Mouse (Mus musculus): ENCODE data around the gene Atpif1. TPM values are rescaled to one million over a fixed set of nuclear protein-coding genes. Genes with fewer than 3 reads are reported as not detected.
"Not testable (repeated sequence)": the region's sequence is repeated elsewhere in the genome, so short reads cannot be mapped to it uniquely, and the experiment has no call there.

The Atpif1 gene
- polyA plus RNA-seq (2015; fragmentation: Nextera tagmentation; extraction: Ambion mirVana), result 1,320 and 1,434 TPM in 2 replicates

DNA sequence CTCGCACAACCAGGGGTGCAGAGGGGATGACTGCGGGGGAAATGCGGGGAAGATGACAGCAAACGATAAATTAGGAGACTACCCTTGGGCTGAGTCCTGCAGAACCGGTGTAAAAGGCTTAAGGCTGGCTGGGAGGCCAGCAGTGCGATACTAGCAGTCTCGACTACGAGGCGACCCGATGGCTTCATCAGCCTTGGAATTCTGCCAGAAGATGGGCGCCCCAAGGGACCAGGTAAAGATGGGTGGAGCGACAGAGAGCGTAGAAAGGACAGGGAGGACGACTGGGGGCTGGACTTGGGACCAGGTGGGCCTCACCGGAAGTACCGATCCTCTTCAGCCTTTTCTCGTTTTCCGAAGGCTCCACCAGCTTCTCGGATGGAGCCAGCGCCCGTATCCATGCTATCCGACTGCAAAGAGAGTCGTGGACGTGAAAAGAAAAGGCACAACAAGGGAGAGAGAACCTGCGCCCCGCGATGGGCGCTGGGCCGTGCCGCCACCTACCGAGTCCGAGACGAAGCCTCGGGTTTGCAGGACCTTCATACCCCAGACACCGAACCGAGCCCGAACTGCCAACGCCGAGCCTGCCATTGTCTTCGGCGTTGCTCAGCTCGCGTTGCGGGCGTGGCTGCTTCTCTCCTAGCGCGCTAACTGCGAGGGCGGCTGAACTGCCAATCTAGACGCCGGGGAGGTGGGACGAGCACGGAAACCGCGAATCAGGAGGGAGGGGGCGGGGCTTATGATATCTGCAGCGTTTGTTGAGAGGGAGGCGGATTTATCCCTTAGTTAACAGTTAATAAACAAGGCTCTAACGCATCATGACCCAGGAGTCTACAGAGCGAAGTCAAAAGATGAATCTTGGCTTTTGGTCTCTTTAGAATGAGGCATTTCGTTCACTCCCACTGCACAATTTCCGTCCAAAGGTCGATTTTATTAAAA is at the start of gene Atpif1:
Gene Atpif1, minus strand, starts transcription at position 679 of the 936 bp plus-strand sequence.
- Histone ChIP-seq H3K4me1 (replicated peaks) (peaks cover 47% of the 10 kb centered on the region), H3K9me3 (no peaks in the 10 kb centered on the region), H3K36me3 (peaks cover 12% of the 10 kb centered on the region), H3K9ac (peak within 1 kb of the TSS; percentile 98), H3K27ac (replicated peaks) (peak within 1 kb of the TSS; percentile 99), H3K4me3 (peak within 1 kb of the TSS; percentile 88), H3K27me3 (no peaks in the 10 kb centered on the region), H3K4me2 (peak within 1 kb of the TSS; percentile 78)
- peak; percentile 92 for ATAC-seq (ENCODE audit: low FRiP score, low read depth)
- WGBS, result under 1% methylated on average over 63 of the region's 63 CpGs

DNA sequence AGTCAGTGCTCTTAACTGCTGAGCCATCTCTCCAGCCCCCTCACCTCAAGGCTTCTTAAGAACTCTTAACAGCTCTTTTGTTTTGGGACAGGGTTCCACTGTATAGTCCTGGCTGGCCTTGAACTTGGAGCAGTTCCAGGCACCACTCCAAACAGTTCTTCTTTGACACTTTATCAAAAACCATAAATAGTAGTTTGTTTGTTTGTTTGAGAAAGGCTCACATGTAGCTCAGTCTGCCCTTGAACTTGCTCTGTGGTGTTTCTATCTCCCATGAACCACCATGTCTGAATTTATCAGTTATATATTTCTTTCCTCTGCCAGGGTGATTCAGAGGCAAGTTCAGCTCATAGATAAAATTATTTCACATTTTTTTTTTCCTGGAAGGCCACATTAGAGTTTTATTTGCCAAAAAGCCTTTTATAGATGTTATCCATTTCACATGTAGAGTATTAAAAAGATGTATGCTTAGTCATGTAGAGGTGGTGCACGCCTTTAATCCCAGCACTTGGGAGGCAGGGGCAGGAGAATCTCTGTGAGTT is 41.4 kb upstream of the Atpif1 start:
- H3K27ac ChIP-seq (replicated peaks), result no peak overlapping the region
- H3K4me2 ChIP-seq, result no peak overlapping the region
- no peaks in the 10 kb centered on the region for H3K4me1 ChIP-seq (replicated peaks)
- H3K27me3 ChIP-seq, result no peaks in the 10 kb centered on the region
- no peak overlapping the region for H3K4me3 ChIP-seq
- H3K9ac ChIP-seq, result no peak overlapping the region
- ATAC-seq (ENCODE audit: low FRiP score, low read depth), result no peak
- H3K36me3 ChIP-seq, result no peaks in the 10 kb centered on the region
- 80% methylated on average over 1 of the region's 1 CpGs for WGBS
- no peaks in the 10 kb centered on the region for H3K9me3 ChIP-seq

DNA sequence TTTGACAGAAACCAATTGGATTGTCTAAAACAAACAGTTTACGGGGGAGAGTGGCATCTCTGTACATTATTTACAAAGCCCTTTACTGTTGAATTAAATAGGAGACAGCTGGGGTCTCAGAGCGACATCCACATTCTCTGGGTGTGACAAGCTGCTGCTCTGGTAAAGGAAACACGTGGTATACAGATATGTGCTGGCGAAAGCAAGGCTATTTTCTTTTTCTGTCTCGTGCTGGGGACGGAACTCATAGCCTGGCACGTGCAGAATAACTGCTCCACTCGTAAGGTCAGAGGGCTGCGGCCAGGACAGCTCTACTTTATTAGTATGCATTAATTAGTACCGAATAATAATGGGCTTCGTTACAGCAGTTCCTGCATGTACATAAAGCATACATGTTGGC is 39.9 kb upstream of the Atpif1 start:
- Histone ChIP-seq H3K4me2 (no peak overlapping the region), H3K4me1 (replicated peaks) (no peaks in the 10 kb centered on the region), H3K4me3 (no peak overlapping the region), H3K9me3 (no peaks in the 10 kb centered on the region), H3K36me3 (no peaks in the 10 kb centered on the region), H3K9ac (no peak overlapping the region), H3K27me3 (no peaks in the 10 kb centered on the region), H3K27ac (replicated peaks) (no peak overlapping the region)
- no peak for ATAC-seq (ENCODE audit: low FRiP score, low read depth)
- WGBS, result 64% methylated on average over 11 of the region's 11 CpGs

DNA sequence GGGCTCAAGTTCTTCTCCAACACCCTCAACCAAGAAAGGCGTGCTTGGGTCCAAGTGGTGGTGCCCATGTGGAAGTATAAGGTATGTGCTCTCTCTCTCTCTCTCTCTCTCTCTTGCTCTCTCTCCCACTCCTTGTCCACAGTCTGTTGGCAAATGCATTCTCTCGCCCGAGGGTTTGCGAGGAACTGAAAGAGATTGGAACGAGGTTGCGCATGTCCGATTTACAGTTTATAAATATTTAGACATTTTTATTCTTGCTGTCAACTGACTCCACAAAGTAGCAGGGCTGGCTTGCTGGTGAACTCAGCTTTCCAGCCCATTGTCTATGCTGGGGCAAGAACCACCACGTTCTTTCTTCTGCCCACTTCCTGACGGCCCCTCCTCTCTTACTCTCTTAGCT is 37.7 kb upstream of the Atpif1 start:
- Histone ChIP-seq H3K4me1 (replicated peaks) (no peaks in the 10 kb centered on the region), H3K27ac (replicated peaks) (no peak overlapping the region), H3K27me3 (no peaks in the 10 kb centered on the region), H3K9ac (no peak overlapping the region), H3K9me3 (no peaks in the 10 kb centered on the region), H3K4me3 (no peak overlapping the region), H3K36me3 (no peaks in the 10 kb centered on the region), H3K4me2 (no peak overlapping the region)
- no peak for ATAC-seq (ENCODE audit: low FRiP score, low read depth)
- WGBS, result 87% methylated on average over 9 of the region's 9 CpGs

DNA sequence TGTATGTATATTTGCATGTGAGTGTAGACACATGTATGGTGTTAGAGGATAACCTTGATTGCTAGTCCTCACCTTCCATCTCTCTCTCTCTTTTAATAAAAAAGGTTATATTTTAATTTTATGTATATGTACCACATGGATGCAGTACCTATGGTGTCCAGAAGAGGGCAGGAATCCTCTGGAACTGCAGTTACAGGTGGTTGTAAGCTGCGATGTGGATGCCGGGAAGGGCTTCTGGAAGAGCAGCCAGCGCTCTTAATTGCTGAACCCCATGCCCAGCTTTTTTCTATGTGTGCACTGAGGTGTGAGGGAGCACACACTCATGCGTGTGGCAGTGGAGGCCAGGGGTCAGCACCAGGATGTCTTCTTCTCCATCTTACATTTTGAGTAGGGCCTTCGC is 35.7 kb upstream of the Atpif1 start:
- Histone ChIP-seq H3K4me3 (no peak overlapping the region), H3K27me3 (no peaks in the 10 kb centered on the region), H3K36me3 (no peaks in the 10 kb centered on the region), H3K4me2 (no peak overlapping the region), H3K9ac (no peak overlapping the region), H3K27ac (replicated peaks) (no peak overlapping the region), H3K9me3 (no peaks in the 10 kb centered on the region), H3K4me1 (replicated peaks) (no peaks in the 10 kb centered on the region)
- WGBS, result 85% methylated on average over 5 of the region's 5 CpGs
- no peak for ATAC-seq (ENCODE audit: low FRiP score, low read depth)

DNA sequence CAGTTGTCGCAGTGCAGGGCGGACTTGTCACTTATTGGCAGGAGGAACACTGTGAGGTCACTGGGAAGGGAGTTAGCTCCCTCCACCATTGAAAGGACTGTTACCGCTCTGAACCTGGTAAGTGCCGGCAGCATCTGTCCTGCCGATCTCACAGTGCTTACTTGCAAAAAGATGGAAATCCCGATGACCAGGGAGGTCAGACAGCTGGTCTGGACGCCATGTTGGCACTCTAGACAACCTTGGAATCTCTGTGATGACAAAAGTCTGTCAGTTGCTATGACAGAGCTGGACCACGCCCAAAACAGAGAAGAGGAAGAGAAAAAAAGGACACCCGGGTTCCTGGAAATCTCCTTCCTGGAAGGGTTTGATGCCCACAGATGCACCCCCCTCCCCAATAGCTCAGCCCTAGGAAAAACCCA is 33.9 kb upstream of the Atpif1 start:
- Histone ChIP-seq H3K27me3 (no peaks in the 10 kb centered on the region), H3K36me3 (no peaks in the 10 kb centered on the region), H3K4me1 (replicated peaks) (no peaks in the 10 kb centered on the region), H3K9me3 (no peaks in the 10 kb centered on the region), H3K9ac (no peak overlapping the region), H3K27ac (replicated peaks) (no peak overlapping the region), H3K4me2 (no peak overlapping the region), H3K4me3 (no peak overlapping the region)
- 75% methylated on average over 9 of the region's 9 CpGs for WGBS
- ATAC-seq (ENCODE audit: low FRiP score, low read depth), result no peak

DNA sequence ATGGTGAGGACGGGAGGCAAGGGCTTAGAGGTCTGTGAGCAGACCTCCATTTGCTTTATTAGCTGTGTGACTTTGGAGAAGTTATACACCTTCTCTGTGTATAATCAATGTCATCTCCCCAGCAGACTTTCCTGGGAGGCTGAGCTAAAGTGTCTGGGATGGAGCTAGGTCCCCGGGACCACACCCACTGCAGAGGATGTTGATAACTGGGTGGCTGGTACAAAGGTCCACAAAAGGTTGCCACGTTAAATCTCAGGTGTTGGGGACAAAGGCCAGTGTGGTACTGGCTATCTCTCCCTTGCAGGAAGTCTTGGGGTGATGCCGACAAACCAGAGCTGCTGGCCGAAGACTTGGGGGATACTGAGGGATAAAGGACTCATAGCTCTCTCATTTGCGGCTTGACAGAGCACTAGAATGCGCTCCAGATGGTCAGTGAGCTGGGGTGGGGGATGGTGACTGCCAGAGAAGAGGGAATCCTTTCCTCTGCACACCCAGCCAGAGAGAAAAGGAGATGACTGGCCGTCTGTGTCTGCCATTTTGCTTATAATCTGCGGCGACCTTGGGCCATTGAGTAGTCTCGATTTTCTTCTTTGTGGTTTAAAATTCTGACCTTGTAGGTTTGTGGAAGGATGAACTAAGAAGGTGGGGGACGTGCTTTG is 31.8 kb upstream of the Atpif1 start:
- Histone ChIP-seq H3K4me2 (no peak overlapping the region), H3K27ac (replicated peaks) (no peak overlapping the region), H3K27me3 (no peaks in the 10 kb centered on the region), H3K9me3 (no peaks in the 10 kb centered on the region), H3K36me3 (no peaks in the 10 kb centered on the region), H3K9ac (no peak overlapping the region), H3K4me3 (no peak overlapping the region), H3K4me1 (replicated peaks) (no peaks in the 10 kb centered on the region)
- no peak for ATAC-seq (ENCODE audit: low FRiP score, low read depth)
- WGBS, result 78% methylated on average over 12 of the region's 12 CpGs

DNA sequence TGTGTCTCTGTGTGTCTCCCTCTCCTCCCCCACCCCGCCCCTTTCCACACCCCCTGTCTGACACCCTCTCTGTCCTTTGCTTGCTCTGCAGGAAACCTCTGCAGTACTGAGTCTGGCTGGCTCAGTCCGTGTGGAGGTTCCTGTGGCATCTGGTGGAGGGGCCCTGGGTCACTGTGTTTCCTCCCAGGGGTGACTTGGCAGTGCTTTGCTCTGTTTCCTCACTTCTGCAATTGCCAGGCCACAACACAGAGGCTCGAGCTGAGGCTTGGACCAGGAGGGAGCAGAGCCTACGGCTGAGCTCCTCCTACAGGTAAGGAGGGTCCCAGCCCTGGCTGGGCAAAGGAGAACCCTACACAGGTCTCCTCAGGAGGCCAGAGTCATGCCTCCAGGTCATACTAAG is 30.5 kb upstream of the Atpif1 start, which contains the start of gene Ptafr:
Gene Ptafr, plus strand, starts transcription at position 103 of the 400 bp plus-strand sequence.
- no peak within 1 kb of the TSS for H3K9ac ChIP-seq
- no peaks in the 10 kb centered on the region for H3K36me3 ChIP-seq
- H3K4me2 ChIP-seq, result no peak within 1 kb of the TSS
- 38% methylated on average over 4 of the region's 4 CpGs for WGBS
- no peaks in the 10 kb centered on the region for H3K4me1 ChIP-seq (replicated peaks)
- ATAC-seq (ENCODE audit: low FRiP score, low read depth), result no peak
- no peaks in the 10 kb centered on the region for H3K27me3 ChIP-seq
- H3K27ac ChIP-seq (replicated peaks), result no peak within 1 kb of the TSS
- H3K4me3 ChIP-seq, result no peak within 1 kb of the TSS
- no peaks in the 10 kb centered on the region for H3K9me3 ChIP-seq

DNA sequence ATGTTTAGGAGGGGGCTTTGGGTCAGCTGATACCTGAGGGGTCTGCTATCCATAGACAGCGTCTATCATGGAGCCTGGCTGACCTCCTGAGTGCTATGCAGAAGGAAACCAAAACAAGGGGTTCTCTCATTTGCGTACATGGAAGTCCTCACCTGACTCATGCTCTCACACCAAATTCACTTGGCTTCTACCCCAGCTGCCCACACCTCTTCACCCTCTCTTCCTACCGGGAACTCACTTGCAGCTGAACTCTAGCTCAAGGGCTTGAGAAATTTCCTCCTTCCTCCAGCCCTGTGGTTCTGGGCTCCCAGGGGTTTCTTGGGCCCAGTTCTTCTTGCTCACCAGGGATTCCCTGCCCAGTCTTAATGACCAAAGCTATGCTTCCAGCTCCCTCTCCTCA is 29.8 kb upstream of the Atpif1 start:
- H3K4me3 ChIP-seq, result no peak overlapping the region
- no peak for ATAC-seq (ENCODE audit: low FRiP score, low read depth)
- WGBS, result 89% methylated on average over 3 of the region's 3 CpGs

DNA sequence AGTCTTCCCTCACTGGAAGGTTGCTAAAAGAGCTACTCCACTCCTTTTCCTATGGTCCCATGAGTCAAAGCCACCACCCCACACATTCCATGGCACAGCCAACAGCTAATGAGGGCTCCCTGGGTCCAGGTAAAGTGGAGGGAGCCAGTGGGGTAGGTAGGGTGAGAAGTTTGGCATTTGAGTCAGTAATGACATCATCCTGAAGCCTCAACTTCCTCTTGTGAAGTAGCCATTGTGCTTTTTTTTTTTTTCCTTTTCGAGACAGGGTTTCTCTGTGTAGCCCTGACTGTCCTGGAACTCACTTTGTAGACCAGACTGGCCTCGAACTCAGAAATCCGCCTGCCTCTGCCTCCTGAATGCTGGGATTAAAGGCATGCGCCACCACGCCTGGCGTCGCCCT is 22.1 kb upstream of the Atpif1 start:
- not testable (repeated sequence) for H3K4me2 ChIP-seq; H3K27me3 ChIP-seq; H3K4me1 ChIP-seq (replicated peaks); H3K27ac ChIP-seq (replicated peaks); ATAC-seq (ENCODE audit: low FRiP score, low read depth); H3K9me3 ChIP-seq; H3K4me3 ChIP-seq; H3K9ac ChIP-seq
- 92% methylated on average over 7 of the region's 7 CpGs for WGBS
- H3K36me3 ChIP-seq, result peaks cover 31% of the 10 kb centered on the region

More for the DNA sequence above, 29.8 kb upstream of the Atpif1 start:
- H3K9me3 ChIP-seq, result no peaks in the 10 kb centered on the region
- no peaks in the 10 kb centered on the region for H3K27me3 ChIP-seq
- no peak overlapping the region for H3K9ac ChIP-seq
- H3K4me1 ChIP-seq (replicated peaks), result no peaks in the 10 kb centered on the region
- no peaks in the 10 kb centered on the region for H3K36me3 ChIP-seq
- H3K4me2 ChIP-seq, result no peak overlapping the region
- H3K27ac ChIP-seq (replicated peaks), result no peak overlapping the region

DNA sequence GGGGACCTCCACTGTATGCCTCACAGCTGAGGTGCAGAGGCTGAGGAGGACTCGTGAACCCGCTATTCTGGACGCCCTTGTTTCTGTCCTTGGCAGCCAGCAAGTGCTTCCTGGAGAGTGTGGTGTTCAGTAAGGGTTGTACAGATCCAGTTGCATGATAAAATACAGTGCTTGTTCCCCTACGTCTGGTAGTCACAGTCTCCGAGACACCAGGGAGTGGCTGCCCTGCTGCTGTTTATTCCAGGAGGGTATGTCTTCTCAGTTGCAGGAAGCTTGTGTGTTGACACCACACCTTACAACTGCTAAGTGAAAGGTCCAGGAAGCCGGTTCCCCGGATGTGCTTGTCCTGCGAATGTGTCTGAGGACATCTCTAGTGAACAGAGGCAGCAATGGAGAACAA is 21.2 kb upstream of the Atpif1 start:
- no peak for ATAC-seq (ENCODE audit: low FRiP score, low read depth)
- peaks cover 34% of the 10 kb centered on the region for H3K36me3 ChIP-seq
- H3K9me3 ChIP-seq, result no peaks in the 10 kb centered on the region
- H3K27me3 ChIP-seq, result no peaks in the 10 kb centered on the region
- 83% methylated on average over 8 of the region's 8 CpGs for WGBS
- H3K27ac ChIP-seq (replicated peaks), result no peak overlapping the region
- no peak overlapping the region for H3K9ac ChIP-seq
- no peak overlapping the region for H3K4me2 ChIP-seq
- no peaks in the 10 kb centered on the region for H3K4me1 ChIP-seq (replicated peaks)
- H3K4me3 ChIP-seq, result no peak overlapping the region

DNA sequence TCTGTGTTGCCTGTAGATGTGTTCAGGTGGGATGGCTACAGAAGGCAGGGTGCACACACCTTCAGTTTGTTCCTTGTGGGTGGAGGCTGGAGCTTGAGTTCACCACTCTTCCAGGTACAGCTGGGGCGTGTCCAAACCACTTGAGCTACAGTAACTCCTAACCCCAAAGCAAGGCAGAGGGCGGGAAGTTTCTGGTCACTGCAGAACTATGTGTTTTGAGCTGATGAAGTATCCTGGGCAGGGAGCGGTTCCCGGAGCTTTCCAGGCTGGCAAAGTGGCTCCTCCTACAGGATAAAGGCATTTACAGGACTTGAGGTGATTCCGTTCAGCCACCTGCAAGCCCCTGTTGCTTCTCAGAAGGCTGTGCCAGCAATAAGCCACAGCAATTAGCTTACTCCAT is 20.8 kb upstream of the Atpif1 start:
- Histone ChIP-seq H3K4me1 (replicated peaks) (no peaks in the 10 kb centered on the region), H3K9ac (no peak overlapping the region), H3K36me3 (peaks cover 39% of the 10 kb centered on the region), H3K9me3 (no peaks in the 10 kb centered on the region), H3K27ac (replicated peaks) (no peak overlapping the region), H3K27me3 (no peaks in the 10 kb centered on the region), H3K4me2 (no peak overlapping the region), H3K4me3 (no peak overlapping the region)
- no peak for ATAC-seq (ENCODE audit: low FRiP score, low read depth)
- WGBS, result 86% methylated on average over 5 of the region's 5 CpGs

Measured in hindbrain, embryonic 15.5 days (tissue).